Mouse (Mus musculus) heart, postnatal 0 days (tissue): ENCODE data around the gene Casq1.

ENCODE experiments used
- CTCF ChIP-seq: IDR thresholded peaks from 2 replicates; pipeline ENCODE4 v1.5.1; 2016; ENCODE audit warnings: antibody characterized with exemption, control low read depth, low read depth
- EP300 ChIP-seq: IDR thresholded peaks from 2 replicates; pipeline ENCODE4 v1.6.1; 2016; ENCODE audit warnings: antibody characterized with exemption, low read depth

- TF ChIP-seq CTCF (no peak), EP300 (no peak)
These were observed 15.4 kb downstream of the Casq1 start for GRCm38 (mm10) chr1:172204033-172204813.
